Mouse (Mus musculus): ENCODE measurements around the gene Ivd. TPM values are rescaled to one million over a fixed set of nuclear protein-coding genes. Genes with fewer than 3 reads are reported as not detected.

The Ivd gene
- total and polyA plus RNA-seq, 3 experiments, result 11.5 to 25.4 (median 18.5) TPM

- ATAC-seq (ENCODE audit: extremely low read depth, insufficient number of reproducible peaks, low FRiP score, poor library complexity, severe bottlenecking), result no peak
- DNase-seq (ENCODE audit: low spot score), result no peak
- no peaks in the 10 kb centered on the region for H3K9me3 ChIP-seq (replicated peaks)
- H3K27me3 ChIP-seq (ENCODE audit: insufficient read depth, low read length), result no peaks in the 10 kb centered on the region
- H3K4me3 ChIP-seq (ENCODE audit: low read depth, low read length), result no peak overlapping the region
- H3K4me1 ChIP-seq (ENCODE audit: insufficient read depth, low read depth, low read length), result peaks cover 3% of the 10 kb centered on the region
- peaks cover 76% of the 10 kb centered on the region for H3K36me3 ChIP-seq (replicated peaks)
- no peak for TF ChIP-seq GATA2 (IDR thresholded peaks at IDR 0.05; ENCODE audit: borderline replicate concordance, low read depth, low read length)
- no peak for TF ChIP-seq GATA1 (IDR thresholded peaks at IDR 0.05; ENCODE audit: borderline replicate concordance, low read length)
- no peak for TF ChIP-seq POLR2AphosphoS5 (IDR thresholded peaks at IDR 0.05; ENCODE audit: insufficient replicate concordance, low read depth, low read length)
- TF ChIP-seq CTCF (IDR thresholded peaks at IDR 0.05; ENCODE audit: low read depth, low read length), result no peak
- TF ChIP-seq TAL1 (conservative IDR thresholded peaks at IDR 0.05; ENCODE audit: low read depth, low read length), result no peak
Measured at GRCm38 (mm10) chr2:118834061-118834460, 27.7 kb upstream of the Ivd start.

DNA sequence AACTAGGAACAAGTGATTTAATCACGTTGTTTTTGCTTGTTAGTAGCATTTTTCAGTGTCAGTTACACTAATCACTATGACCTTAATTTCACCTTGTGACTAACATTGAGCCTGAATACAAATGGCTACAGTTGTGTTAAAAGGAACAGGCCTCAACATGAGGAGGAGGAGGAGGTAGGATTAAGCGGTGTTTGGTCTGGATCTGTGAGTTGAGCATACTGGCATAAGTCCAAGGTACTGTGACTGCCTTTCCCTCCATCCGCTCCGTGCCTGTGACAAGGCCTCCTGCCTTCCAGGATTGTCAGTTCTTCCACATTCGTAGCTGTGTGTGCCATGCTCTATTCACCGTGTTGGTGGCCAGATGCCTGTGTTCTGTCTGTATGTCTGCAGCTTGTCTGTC is 26.6 kb upstream of the Ivd start:
- no peak; the same call in 1 of the 2 replicates for TF ChIP-seq POLR2AphosphoS5 (IDR thresholded peaks at IDR 0.05; ENCODE audit: insufficient replicate concordance, low read depth, low read length)
- TF ChIP-seq GATA2 (IDR thresholded peaks at IDR 0.05; ENCODE audit: borderline replicate concordance, low read depth, low read length), result no peak
- TF ChIP-seq TAL1 (conservative IDR thresholded peaks at IDR 0.05; ENCODE audit: low read depth, low read length), result no peak
- no peak for TF ChIP-seq CTCF (IDR thresholded peaks at IDR 0.05; ENCODE audit: low read depth, low read length)
- no peak for TF ChIP-seq GATA1 (IDR thresholded peaks at IDR 0.05; ENCODE audit: borderline replicate concordance, low read length)
- Histone ChIP-seq H3K4me3 (ENCODE audit: low read depth, low read length) (no peak overlapping the region), H3K4me1 (ENCODE audit: insufficient read depth, low read depth, low read length) (peaks cover 3% of the 10 kb centered on the region), H3K9me3 (replicated peaks) (no peaks in the 10 kb centered on the region), H3K27me3 (ENCODE audit: insufficient read depth, low read length) (no peaks in the 10 kb centered on the region), H3K36me3 (replicated peaks) (peaks cover 67% of the 10 kb centered on the region)
- DNase-seq (ENCODE audit: low spot score) (no peak), ATAC-seq (ENCODE audit: extremely low read depth, insufficient number of reproducible peaks, low FRiP score, poor library complexity, severe bottlenecking) (no peak)

GRCm38 (mm10) chr2:118838330-118838729 is 23.4 kb upstream of the Ivd start:
- TF ChIP-seq POLR2AphosphoS5 (IDR thresholded peaks at IDR 0.05; ENCODE audit: insufficient replicate concordance, low read depth, low read length) (no peak), GATA1 (IDR thresholded peaks at IDR 0.05; ENCODE audit: borderline replicate concordance, low read length) (no peak), CTCF (IDR thresholded peaks at IDR 0.05; ENCODE audit: low read depth, low read length) (no peak), GATA2 (IDR thresholded peaks at IDR 0.05; ENCODE audit: borderline replicate concordance, low read depth, low read length) (no peak), TAL1 (conservative IDR thresholded peaks at IDR 0.05; ENCODE audit: low read depth, low read length) (no peak)
- H3K36me3 ChIP-seq (replicated peaks), result peaks cover 35% of the 10 kb centered on the region
- no peak overlapping the region for H3K4me3 ChIP-seq (ENCODE audit: low read depth, low read length)
- DNase-seq (ENCODE audit: low spot score), result no peak
- peaks cover 15% of the 10 kb centered on the region for H3K4me1 ChIP-seq (ENCODE audit: insufficient read depth, low read depth, low read length)
- no peak for ATAC-seq (ENCODE audit: extremely low read depth, insufficient number of reproducible peaks, low FRiP score, poor library complexity, severe bottlenecking)
- 0 out of 2 replicates have a peak, but pooled peaks cover under 1% of the 10 kb centered on the region for H3K27me3 ChIP-seq (ENCODE audit: insufficient read depth, low read length)
- no peaks in the 10 kb centered on the region for H3K9me3 ChIP-seq (replicated peaks)

- peaks cover 8% of the 10 kb centered on the region; the same call in 1 of the 2 replicates for H3K27me3 ChIP-seq (ENCODE audit: insufficient read depth, low read length)
- no peak for ATAC-seq (ENCODE audit: extremely low read depth, insufficient number of reproducible peaks, low FRiP score, poor library complexity, severe bottlenecking)
- H3K4me3 ChIP-seq (ENCODE audit: low read depth, low read length), result no peak overlapping the region
- DNase-seq (ENCODE audit: low spot score), result no peak
- H3K9me3 ChIP-seq (replicated peaks), result no peaks in the 10 kb centered on the region
- peaks cover 6% of the 10 kb centered on the region for H3K36me3 ChIP-seq (replicated peaks)
- H3K4me1 ChIP-seq (ENCODE audit: insufficient read depth, low read depth, low read length), result peaks cover 18% of the 10 kb centered on the region
- no peak for TF ChIP-seq TAL1 (conservative IDR thresholded peaks at IDR 0.05; ENCODE audit: low read depth, low read length)
- TF ChIP-seq GATA1 (IDR thresholded peaks at IDR 0.05; ENCODE audit: borderline replicate concordance, low read length), result no peak
- TF ChIP-seq CTCF (IDR thresholded peaks at IDR 0.05; ENCODE audit: low read depth, low read length), result no peak
- TF ChIP-seq POLR2AphosphoS5 (IDR thresholded peaks at IDR 0.05; ENCODE audit: insufficient replicate concordance, low read depth, low read length), result no peak
- no peak for TF ChIP-seq GATA2 (IDR thresholded peaks at IDR 0.05; ENCODE audit: borderline replicate concordance, low read depth, low read length)
Measured at GRCm38 (mm10) chr2:118841186-118841585, 20.6 kb upstream of the Ivd start.

DNA sequence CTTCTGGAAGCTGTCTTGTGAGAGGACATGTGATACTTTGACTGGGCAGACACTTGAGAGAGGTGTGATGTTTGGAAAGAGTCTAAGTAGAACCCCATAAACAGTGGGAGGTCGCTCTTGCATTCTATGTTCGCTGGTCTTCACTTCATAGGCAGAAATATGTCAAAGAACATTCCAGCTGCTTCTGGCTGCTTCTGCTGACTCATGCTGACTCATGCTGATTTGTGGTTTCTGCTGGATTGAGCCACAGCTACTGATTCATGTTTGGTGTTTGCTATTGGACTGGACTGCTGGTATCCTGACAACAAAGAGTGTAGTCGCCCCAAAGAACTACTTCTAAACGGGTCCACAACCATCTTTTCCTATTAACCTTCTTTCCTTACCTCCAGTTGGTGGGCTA is 20.0 kb upstream of the Ivd start:
- ATAC-seq (ENCODE audit: extremely low read depth, insufficient number of reproducible peaks, low FRiP score, poor library complexity, severe bottlenecking) (no peak), DNase-seq (ENCODE audit: low spot score) (no peak)
- H3K9me3 ChIP-seq (replicated peaks), result no peaks in the 10 kb centered on the region
- TF ChIP-seq POLR2AphosphoS5 (IDR thresholded peaks at IDR 0.05; ENCODE audit: insufficient replicate concordance, low read depth, low read length) (no peak), GATA1 (IDR thresholded peaks at IDR 0.05; ENCODE audit: borderline replicate concordance, low read length) (no peak), GATA2 (IDR thresholded peaks at IDR 0.05; ENCODE audit: borderline replicate concordance, low read depth, low read length) (no peak), CTCF (IDR thresholded peaks at IDR 0.05; ENCODE audit: low read depth, low read length) (no peak), TAL1 (conservative IDR thresholded peaks at IDR 0.05; ENCODE audit: low read depth, low read length) (no peak)
- peaks cover 20% of the 10 kb centered on the region for H3K4me1 ChIP-seq (ENCODE audit: insufficient read depth, low read depth, low read length)
- H3K27me3 ChIP-seq (ENCODE audit: insufficient read depth, low read length), result peaks cover 10% of the 10 kb centered on the region; the same call in 1 of the 2 replicates
- no peak overlapping the region for H3K4me3 ChIP-seq (ENCODE audit: low read depth, low read length)
- H3K36me3 ChIP-seq (replicated peaks), result peaks cover 3% of the 10 kb centered on the region

DNA sequence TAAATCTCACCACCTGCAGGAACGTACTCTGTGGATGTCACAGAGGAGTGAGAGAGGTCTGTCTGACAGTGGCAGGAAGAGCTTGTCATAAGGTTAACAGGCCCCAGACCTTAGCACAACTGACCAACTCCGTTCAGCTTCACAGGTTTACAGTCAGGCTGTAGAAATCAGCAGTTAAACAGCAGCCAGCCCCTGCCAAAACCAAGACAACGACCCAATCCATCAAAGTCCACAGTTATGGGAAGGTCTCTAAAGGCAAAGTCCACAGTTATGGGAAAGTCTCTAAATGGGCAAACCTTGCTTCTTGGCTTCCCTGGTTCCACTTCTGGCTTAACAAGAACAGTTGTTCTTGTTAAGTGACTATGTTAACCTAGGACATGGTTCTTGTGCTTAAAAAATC is 17.3 kb upstream of the Ivd start:
- DNase-seq (ENCODE audit: low spot score), result no peak
- ATAC-seq (ENCODE audit: extremely low read depth, insufficient number of reproducible peaks, low FRiP score, poor library complexity, severe bottlenecking), result no peak
- no peaks in the 10 kb centered on the region for H3K36me3 ChIP-seq (replicated peaks)
- H3K4me3 ChIP-seq (ENCODE audit: low read depth, low read length), result no peak overlapping the region
- peaks cover 16% of the 10 kb centered on the region for H3K4me1 ChIP-seq (ENCODE audit: insufficient read depth, low read depth, low read length)
- H3K27me3 ChIP-seq (ENCODE audit: insufficient read depth, low read length), result peaks cover 31% of the 10 kb centered on the region
- no peak for TF ChIP-seq CTCF (IDR thresholded peaks at IDR 0.05; ENCODE audit: low read depth, low read length)
- no peak for TF ChIP-seq POLR2AphosphoS5 (IDR thresholded peaks at IDR 0.05; ENCODE audit: insufficient replicate concordance, low read depth, low read length)
- no peak for TF ChIP-seq GATA2 (IDR thresholded peaks at IDR 0.05; ENCODE audit: borderline replicate concordance, low read depth, low read length)
- no peak for TF ChIP-seq GATA1 (IDR thresholded peaks at IDR 0.05; ENCODE audit: borderline replicate concordance, low read length)
- TF ChIP-seq TAL1 (conservative IDR thresholded peaks at IDR 0.05; ENCODE audit: low read depth, low read length), result no peak
- no peaks in the 10 kb centered on the region for H3K9me3 ChIP-seq (replicated peaks)

Measured in G1E (cell line).